Mouse (Mus musculus) heart, embryonic 10.5 days (tissue): ENCODE data around the gene Ntrk3. TPM values are rescaled to one million over a fixed set of nuclear protein-coding genes. Genes with fewer than 3 reads are reported as not detected.

Source experiments
- DNase-seq: peaks from one replicate; pipeline ENCODE4 v3.0.0-alpha.2; 2017; ENCODE audit warnings: low spot score
- H3K27ac ChIP-seq: fragments of 300-500 bp; sonication (generic); 2 replicates; pipeline ENCODE4 v1.5.1; 2016; ENCODE audit warnings: mild to moderate bottlenecking
- H3K27me3 ChIP-seq: fragments of 300-500 bp; sonication (generic); 2 replicates; pipeline ENCODE4 v1.6.1; 2016; ENCODE audit warnings: mild to moderate bottlenecking; ENCODE audit not compliant: poor library complexity, insufficient read depth, severe bottlenecking
- H3K36me3 ChIP-seq: fragments of 300-500 bp; sonication (generic); 2 replicates; pipeline ENCODE4 v1.6.1; 2016; ENCODE audit warnings: mild to moderate bottlenecking, moderate library complexity
- H3K4me1 ChIP-seq: fragments of 300-500 bp; sonication (generic); 2 replicates; pipeline ENCODE4 v1.6.1; 2016; ENCODE audit warnings: mild to moderate bottlenecking
- H3K4me3 ChIP-seq: fragments of 300-500 bp; sonication (generic); 2 replicates; pipeline ENCODE4 v1.5.1; 2016; ENCODE audit warnings: mild to moderate bottlenecking, moderate library complexity
- H3K9me3 ChIP-seq: fragments of 300-500 bp; sonication (generic); 2 replicates; pipeline ENCODE4 v1.6.1; 2016; ENCODE audit warnings: mild to moderate bottlenecking, moderate library complexity
- WGBS: fragments of 180-500 bp; shearing (Covaris S2); methylation state at CpG from one replicate; pipeline ENCODE4 v1.1.7; 2016; 5-methylcytosine and 5-hydroxymethylcytosine counted together
- polyA plus RNA-seq: library from polyadenylated mRNA; unstranded; fragments of >200 nt; fragmentation: Nextera tagmentation; extraction: Ambion mirVana; gene quantifications from 2 replicates; pipeline ENCODE4 v1.2.1, GENCODE M21; 2016

The Ntrk3 gene
- polyA plus RNA-seq, 1 experiment from 2014 or later: 1.4 TPM

DNA sequence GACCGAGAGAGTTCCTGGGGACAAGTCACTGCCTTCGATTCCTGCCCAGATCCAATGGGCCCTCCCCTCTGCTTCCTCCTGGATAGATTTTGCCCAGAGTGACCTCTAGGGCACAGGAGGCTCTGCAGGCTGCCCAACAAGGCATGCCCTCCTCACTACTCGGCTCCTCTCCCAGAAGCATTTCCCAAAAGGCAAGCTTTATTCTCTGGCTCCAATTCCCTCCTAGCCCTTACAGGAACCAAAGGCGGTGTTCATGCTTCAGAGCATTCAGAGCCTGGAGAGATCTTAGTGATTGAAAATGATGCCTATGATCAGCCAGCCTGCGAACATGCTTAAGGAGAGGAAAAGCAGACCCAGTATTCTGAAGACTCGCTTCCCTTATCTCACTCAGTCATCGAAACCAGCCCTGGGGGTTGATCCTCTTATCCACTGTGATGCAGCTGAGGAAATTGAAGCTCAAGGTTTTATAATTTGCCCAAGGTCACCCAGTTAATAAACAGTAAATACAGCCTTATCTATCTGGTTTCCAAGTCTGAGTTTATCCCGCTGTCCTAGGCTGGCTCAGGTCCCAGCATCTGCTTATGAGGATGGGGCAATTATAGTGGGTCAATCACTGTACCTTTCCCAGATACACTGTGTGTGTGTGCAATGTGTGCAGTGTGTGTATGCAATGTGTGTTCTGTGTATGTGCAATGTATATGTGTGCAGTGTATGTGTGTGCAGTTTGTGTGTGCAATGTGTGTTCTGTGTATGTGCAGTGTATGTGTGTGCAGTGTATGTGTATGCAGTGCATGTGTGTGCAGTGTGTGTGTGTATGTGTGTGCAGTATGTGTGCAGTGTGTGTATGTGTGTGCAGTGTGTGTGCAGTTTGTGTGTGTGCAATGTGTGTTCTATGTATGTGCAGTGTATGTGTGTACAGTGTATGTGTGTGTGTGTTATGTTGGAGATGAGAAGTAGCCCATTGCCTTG lies 376.2 kb downstream of the Ntrk3 start:
- Histone ChIP-seq H3K9me3 (no peaks in the 10 kb centered on the region), H3K27ac (no peak overlapping the region), H3K4me3 (no peak overlapping the region), H3K36me3 (no peaks in the 10 kb centered on the region), H3K4me1 (no peaks in the 10 kb centered on the region), H3K27me3 (no peaks in the 10 kb centered on the region)
- no peak for DNase-seq
- 61% methylated on average over 8 of the region's 8 CpGs for whole genome bisulfite sequencing

DNA sequence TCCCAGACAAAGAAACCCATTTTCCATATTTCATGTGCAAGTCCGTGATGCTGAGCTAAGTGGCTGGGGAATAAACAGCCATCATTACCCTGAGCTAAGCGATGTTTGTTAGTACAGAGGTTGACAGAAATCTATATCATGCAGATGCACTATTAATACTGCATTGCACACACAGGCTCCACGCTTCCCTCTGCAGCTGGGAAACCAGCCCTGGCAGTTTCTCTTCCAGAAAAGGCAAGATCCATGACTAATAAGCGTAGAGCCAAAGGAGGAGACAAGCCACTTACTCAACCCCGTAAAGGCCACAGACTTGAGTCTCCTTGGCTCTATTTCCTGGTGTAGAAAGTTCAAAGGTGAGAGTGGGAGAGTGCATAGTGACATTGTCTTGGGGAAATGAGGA lies 390.3 kb downstream of the Ntrk3 start:
- no peak overlapping the region for H3K27ac ChIP-seq
- DNase-seq: no peak
- no peaks in the 10 kb centered on the region for H3K27me3 ChIP-seq
- no peaks in the 10 kb centered on the region for H3K9me3 ChIP-seq
- 0 out of 2 replicates have a peak, but pooled peaks cover 7% of the 10 kb centered on the region for H3K4me1 ChIP-seq
- no peak overlapping the region for H3K4me3 ChIP-seq
- WGBS: 86% methylated on average over 5 of the region's 5 CpGs
- H3K36me3 ChIP-seq: no peaks in the 10 kb centered on the region

DNA sequence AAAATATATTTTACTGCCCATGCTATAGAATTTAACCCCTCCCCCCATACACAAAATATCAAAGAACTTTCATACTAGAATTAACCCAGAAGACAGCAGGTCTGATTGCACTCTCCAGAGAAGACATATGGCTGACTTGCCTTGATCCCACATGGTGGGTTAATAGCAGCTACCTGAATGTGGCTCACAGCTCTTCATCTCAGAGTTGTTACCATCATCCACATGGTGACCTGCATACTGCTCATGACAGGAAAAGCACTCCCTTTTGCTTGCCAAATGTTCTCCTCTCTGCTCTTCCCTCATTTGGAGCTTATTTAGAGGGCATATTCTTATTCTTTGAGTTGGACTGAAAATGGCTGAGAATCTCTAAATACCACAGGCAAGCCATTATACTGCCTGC lies 404.4 kb downstream of the Ntrk3 start:
- H3K36me3 ChIP-seq: no peaks in the 10 kb centered on the region
- H3K27me3 ChIP-seq: no peaks in the 10 kb centered on the region
- no peak overlapping the region for H3K27ac ChIP-seq
- DNase-seq: no peak
- no peak overlapping the region for H3K4me3 ChIP-seq
- H3K4me1 ChIP-seq: no peaks in the 10 kb centered on the region
- H3K9me3 ChIP-seq: no peaks in the 10 kb centered on the region

DNA sequence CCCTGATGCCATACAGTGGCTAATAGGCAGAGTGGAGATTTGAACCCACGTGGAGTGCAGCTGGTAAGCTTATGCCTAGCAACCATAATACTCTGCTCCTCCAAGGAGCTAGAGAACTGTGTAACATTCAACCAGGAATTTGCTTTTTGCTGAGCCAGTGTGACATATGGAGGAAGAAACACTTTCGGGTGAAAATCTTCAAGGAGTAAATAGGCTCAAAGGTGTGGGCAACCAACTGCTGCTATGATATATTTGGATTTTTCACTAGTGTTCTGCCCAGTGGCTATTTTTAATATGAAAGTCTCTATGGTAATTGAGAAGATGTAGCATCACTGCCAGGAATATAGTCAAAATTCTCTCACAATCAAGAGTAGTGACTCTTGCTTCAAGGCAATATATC lies 409.5 kb downstream of the Ntrk3 start:
- Histone ChIP-seq H3K9me3 (no peaks in the 10 kb centered on the region), H3K27me3 (no peaks in the 10 kb centered on the region), H3K36me3 (no peaks in the 10 kb centered on the region), H3K4me1 (no peaks in the 10 kb centered on the region), H3K4me3 (no peak overlapping the region), H3K27ac (no peak overlapping the region)
- DNase-seq: no peak
- WGBS: 76% methylated on average over 2 of the region's 2 CpGs

DNA sequence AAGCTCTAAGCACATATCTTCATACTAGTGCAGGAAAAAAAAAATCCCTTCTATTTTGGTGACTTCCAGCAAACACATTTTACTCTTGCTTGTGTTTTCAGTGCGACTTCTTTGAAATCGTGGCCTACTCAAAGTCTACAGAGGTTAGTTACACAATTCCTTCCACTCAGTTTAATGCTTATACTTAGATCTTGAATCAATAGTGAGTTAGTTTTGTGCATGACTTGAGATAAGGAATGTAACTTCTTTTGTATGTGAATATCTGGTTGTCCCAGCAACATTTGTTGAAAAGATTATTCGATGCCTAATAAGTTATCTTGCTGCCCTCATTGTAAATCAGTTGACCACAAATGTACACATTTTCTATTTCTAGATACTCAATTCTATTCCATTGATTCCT lies 411.6 kb downstream of the Ntrk3 start:
- H3K27me3 ChIP-seq: no peaks in the 10 kb centered on the region
- WGBS: 79% methylated on average over 3 of the region's 3 CpGs

DNA sequence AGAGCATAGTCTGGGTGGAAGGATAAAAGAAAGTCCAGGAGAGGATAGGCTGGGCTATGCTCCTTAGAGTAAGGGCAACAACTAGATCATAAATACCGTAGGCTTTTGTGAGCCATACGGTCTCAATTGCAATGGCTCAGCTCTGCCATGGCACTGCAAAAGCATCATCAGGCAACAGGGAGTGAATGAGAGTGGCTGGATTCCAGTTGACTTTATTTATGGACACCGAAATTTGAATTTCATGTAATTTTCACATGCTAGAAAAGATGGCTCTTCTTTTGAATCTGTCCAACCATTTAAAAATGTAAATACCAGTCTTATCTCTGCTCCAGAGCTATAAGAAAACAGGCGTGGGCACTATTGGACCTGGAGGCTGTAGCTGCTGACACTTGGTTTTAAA lies 419.2 kb downstream of the Ntrk3 start:
- DNase-seq: no peak
- Histone ChIP-seq H3K27me3 (no peaks in the 10 kb centered on the region), H3K4me1 (no peaks in the 10 kb centered on the region), H3K36me3 (no peaks in the 10 kb centered on the region), H3K9me3 (no peaks in the 10 kb centered on the region), H3K27ac (no peak overlapping the region), H3K4me3 (no peak overlapping the region)
- 82% methylated on average over 4 of the region's 4 CpGs for WGBS

More for the DNA sequence above, 411.6 kb downstream of the Ntrk3 start:
- H3K9me3 ChIP-seq: no peaks in the 10 kb centered on the region
- no peaks in the 10 kb centered on the region for H3K4me1 ChIP-seq
- H3K36me3 ChIP-seq: no peaks in the 10 kb centered on the region
- no peak overlapping the region for H3K4me3 ChIP-seq
- no peak for DNase-seq
- H3K27ac ChIP-seq: no peak overlapping the region

DNA sequence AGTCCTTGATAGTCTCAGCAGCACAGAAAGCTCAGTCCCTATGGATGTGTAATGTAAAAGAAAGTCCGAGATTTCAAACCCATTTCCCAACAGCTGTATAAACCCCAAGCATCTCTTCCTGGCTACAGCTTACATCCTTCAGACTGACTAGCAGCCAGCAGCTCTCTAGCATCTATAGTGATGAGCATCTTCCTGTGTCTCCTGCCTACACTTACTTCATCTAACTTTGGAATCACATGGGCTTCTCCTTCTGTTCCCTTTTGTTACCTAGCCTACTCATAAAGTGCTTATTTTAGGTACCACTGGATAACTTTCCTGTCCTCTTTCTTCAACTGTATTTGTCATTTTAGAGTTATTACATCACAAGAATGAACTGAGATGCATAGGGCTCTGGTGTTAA lies 432.0 kb downstream of the Ntrk3 start:
- no peaks in the 10 kb centered on the region for H3K4me1 ChIP-seq
- 80% methylated on average over 1 of the region's 1 CpGs for WGBS
- H3K27ac ChIP-seq: no peak overlapping the region
- H3K4me3 ChIP-seq: no peak overlapping the region
- H3K9me3 ChIP-seq: no peaks in the 10 kb centered on the region
- no peak for DNase-seq
- H3K36me3 ChIP-seq: no peaks in the 10 kb centered on the region
- no peaks in the 10 kb centered on the region for H3K27me3 ChIP-seq

DNA sequence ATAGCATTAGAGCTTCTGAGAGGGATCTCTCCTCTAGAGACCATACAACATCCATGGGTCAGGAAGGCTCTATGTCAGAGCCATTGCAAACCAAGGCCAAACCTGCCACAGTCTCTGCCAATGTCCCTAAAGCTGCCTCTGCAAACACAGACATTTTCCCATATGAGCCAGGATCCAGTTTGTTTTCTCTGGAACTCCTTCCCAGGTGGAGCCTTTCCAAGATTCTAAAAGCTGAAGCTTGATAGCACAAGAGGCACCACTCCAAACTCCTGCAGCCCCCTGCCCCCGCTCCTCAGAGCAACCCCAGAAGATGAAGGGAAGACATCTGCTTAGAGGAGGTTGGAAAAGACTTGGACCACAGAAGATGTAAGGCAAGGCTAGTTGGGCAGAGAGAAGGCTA lies 432.8 kb downstream of the Ntrk3 start:
- WGBS: 74% methylated on average over 1 of the region's 1 CpGs
- Histone ChIP-seq H3K36me3 (no peaks in the 10 kb centered on the region), H3K4me1 (no peaks in the 10 kb centered on the region), H3K27me3 (no peaks in the 10 kb centered on the region), H3K9me3 (no peaks in the 10 kb centered on the region), H3K27ac (no peak overlapping the region), H3K4me3 (no peak overlapping the region)
- DNase-seq: no peak

DNA sequence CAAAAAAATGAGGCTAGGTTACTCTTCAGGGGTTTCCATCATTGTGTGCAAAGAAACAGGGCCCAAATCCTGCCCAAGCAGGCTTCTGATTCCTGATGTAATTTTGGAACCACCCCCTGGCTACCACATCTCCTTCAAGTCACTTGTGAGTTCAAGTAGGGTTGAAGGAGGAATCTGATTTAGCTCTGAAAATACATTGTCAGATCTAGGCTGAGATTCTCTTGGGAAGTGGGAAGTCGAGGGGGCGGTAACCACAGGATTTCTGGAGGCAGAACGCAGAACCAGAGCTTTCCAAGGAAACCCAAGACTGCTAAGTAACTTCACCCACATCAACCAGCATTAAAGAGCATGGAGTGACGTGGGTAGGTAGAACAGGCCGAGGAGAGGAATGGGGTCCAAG lies 440.5 kb downstream of the Ntrk3 start:
- WGBS: 73% methylated on average over 5 of the region's 5 CpGs

DNA sequence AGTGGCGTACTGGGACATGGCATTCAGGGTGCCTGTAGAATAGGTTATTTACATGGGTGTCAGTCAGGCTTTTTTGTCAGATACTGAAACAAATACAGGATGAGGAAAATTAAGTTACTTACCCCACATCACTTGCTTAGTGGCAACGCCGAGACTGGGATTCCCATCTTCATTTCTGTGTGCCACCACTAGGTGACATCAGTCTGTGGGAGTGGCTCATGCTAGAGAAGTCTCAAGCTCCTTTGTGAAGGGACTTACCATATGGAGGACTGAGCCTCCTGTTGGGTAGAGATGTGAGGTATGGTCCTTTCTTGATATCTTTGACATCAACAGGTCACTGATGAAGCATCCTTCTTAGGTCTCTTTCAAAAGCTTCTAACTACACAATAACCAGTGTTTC lies 443.5 kb downstream of the Ntrk3 start:
- Histone ChIP-seq H3K4me3 (no peak overlapping the region), H3K4me1 (no peaks in the 10 kb centered on the region), H3K27me3 (no peaks in the 10 kb centered on the region), H3K36me3 (no peaks in the 10 kb centered on the region), H3K27ac (no peak overlapping the region), H3K9me3 (no peaks in the 10 kb centered on the region)
- DNase-seq: no peak
- WGBS: 74% methylated on average over 3 of the region's 3 CpGs

More for the DNA sequence above, 440.5 kb downstream of the Ntrk3 start:
- H3K4me1 ChIP-seq: no peaks in the 10 kb centered on the region
- DNase-seq: no peak
- H3K9me3 ChIP-seq: no peaks in the 10 kb centered on the region
- H3K27ac ChIP-seq: no peak overlapping the region
- H3K36me3 ChIP-seq: no peaks in the 10 kb centered on the region
- no peaks in the 10 kb centered on the region for H3K27me3 ChIP-seq
- no peak overlapping the region for H3K4me3 ChIP-seq

DNA sequence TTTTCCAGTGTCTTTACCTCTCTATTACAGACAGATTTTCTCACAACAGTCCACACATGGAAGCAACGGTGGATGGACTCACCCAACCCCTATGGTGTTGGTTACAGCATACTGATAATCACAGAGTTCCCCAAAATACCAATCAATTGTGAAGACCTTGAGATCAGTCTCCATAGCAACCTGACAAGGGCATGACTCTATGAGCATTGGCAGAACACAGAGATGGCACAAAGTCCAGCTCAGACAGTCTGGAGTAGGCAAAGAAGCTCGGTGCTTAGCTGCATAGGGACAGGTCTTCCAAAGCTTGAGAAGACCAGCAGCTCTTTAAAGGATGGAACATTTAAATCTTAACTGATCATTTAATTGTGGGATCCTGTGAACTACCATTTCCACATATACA lies 447.6 kb downstream of the Ntrk3 start:
- no peaks in the 10 kb centered on the region for H3K36me3 ChIP-seq
- H3K9me3 ChIP-seq: no peaks in the 10 kb centered on the region
- 78% methylated on average over 2 of the region's 2 CpGs for WGBS
- no peak for DNase-seq
- no peaks in the 10 kb centered on the region for H3K4me1 ChIP-seq
- H3K27me3 ChIP-seq: no peaks in the 10 kb centered on the region
- H3K4me3 ChIP-seq: no peak overlapping the region
- H3K27ac ChIP-seq: no peak overlapping the region

DNA sequence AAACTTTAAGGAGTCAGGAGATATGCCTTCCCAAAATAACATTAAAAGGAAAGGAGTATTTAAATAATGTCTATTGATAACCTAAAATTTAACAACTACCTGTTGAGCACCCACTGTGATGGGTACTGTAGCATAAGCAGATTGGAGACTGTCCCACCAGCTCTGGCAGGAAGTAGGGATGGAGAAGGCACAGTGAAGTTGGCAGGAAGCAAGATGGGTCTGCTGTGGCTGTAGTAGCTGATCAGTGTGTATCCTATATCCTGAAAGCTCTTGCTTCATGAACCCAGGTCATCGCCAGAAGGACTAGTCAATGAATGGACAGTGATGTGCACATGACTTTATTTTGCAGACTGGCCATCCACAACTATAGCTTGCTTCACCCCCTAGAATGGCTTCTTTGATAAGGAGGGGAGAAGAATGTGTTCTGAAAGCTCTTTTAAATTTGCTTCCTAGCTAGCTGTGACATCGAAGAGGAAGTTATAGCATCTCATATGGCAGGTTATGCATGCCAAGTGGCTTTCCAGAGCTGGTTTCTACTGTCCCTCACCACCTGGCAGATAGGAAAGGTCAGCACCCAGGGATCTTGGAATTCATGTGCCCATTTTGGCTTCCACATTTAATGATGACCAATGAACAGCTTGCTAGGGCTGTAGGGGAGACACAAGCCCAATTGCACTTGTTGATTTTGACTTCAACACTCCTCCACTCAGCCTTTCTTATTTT lies 451.1 kb downstream of the Ntrk3 start:
- WGBS: 84% methylated on average over 2 of the region's 2 CpGs
- H3K36me3 ChIP-seq: no peaks in the 10 kb centered on the region

DNA sequence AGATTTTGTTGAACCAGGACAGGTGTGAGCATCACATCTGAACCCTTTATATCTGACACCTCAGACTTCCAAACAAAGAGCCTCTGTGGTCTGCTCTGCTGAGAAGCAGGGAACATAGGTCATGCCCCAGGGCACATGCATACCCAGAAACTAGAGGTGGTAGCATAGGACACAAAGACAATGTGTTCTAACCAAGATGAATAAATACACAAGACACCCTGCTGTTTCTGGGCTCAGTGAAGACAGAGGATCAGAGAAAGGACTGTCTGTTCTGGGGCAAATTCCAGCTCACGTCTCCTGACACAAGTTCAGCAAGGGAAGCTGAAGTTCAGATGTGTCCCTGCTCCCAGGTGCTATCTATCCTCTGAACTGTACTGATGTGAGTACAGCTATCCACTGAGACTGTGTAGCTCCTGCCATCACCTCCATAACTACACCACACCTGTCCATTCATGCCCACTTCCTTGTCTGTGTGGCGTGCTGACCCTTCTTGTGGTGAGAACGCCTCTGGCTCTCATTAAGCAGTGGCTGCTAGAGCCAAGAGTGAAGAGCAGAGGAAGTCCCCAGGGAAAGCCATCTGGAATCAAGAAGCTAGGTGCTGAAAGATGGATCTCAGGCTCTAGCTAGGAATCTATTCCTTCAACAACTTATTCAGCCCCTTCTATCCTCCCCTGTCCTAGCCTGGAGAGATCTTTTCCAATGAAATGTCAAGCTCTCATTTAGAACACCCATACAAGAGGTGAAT lies 468.1 kb downstream of the Ntrk3 start:
- Histone ChIP-seq H3K9me3 (no peaks in the 10 kb centered on the region), H3K36me3 (no peaks in the 10 kb centered on the region), H3K27ac (no peak overlapping the region), H3K27me3 (no peaks in the 10 kb centered on the region), H3K4me3 (no peak overlapping the region), H3K4me1 (no peaks in the 10 kb centered on the region)
- peak; percentile 74 for DNase-seq
- WGBS: 56% methylated on average over 3 of the region's 3 CpGs

More for the DNA sequence above, 451.1 kb downstream of the Ntrk3 start:
- no peaks in the 10 kb centered on the region for H3K9me3 ChIP-seq
- H3K27ac ChIP-seq: no peak overlapping the region
- DNase-seq: no peak
- no peaks in the 10 kb centered on the region for H3K27me3 ChIP-seq
- no peak overlapping the region for H3K4me3 ChIP-seq
- H3K4me1 ChIP-seq: no peaks in the 10 kb centered on the region
